Mouse (Mus musculus) neutrophil, adult 83 days (primary cell): ENCODE results near the gene Scrn1. TPM values are rescaled to one million over a fixed set of nuclear protein-coding genes. Genes with fewer than 3 reads are reported as not detected.

ENCODE experiments used
- total RNA-seq, 2 experiments: library from RNA; stranded (reverse); gene quantifications; one replicate each; pipeline ENCODE4 v1.2.4; 2023

Scrn1 gene
- total RNA-seq = under 1 TPM in 1 of 2 experiments, not detected in 1; 0.22 TPM

GRCm38 (mm10) chr6:54565665-54566545 is at the start of gene Scrn1:
TSS of gene Scrn1 (minus strand) at chr6:54566489.

GRCm38 (mm10) chr6:54597208-54597607 is 30.9 kb upstream of the Scrn1 start, which contains the start of gene Fkbp14:
TSS of gene Fkbp14 (minus strand) at chr6:54597308.

GRCm38 (mm10) chr6:54594469-54595329 is 28.4 kb upstream of the Scrn1 start, which contains the start of gene Plekha8:
TSS of gene Plekha8 (plus strand) at chr6:54595111.

Other genes with a start within 250 kb of the Scrn1 start
- gene Prr15, start 240.7 kb downstream of the Scrn1 start, total RNA-seq = not detected
- gene Wipf3, start 136.9 kb downstream of the Scrn1 start, total RNA-seq = not detected
- gene Plekha8, start 28.6 kb upstream of the Scrn1 start, total RNA-seq = 1 to 10 TPM; 4.3 to 5.3 TPM
- gene Fkbp14, start 30.8 kb upstream of the Scrn1 start, total RNA-seq = 1 to 10 TPM; 1.1 TPM
- 1 to 10 TPM; 2.4 to 5.4 TPM for gene Mturn, start 115.1 kb upstream of the Scrn1 start, total RNA-seq